Mouse (Mus musculus) gastrocnemius, postnatal 10 days (tissue): ENCODE results near the gene Haao. TPM values are rescaled to one million over a fixed set of nuclear protein-coding genes. Genes with fewer than 3 reads are reported as not detected.

ENCODE experiments used
- DNase-seq: peaks from one replicate; pipeline ENCODE4 v3.0.0; 2021; ENCODE audit warnings: mixed read lengths
- total RNA-seq, 2 experiments: library from RNA; stranded (reverse); gene quantifications; 2 replicates each; pipeline ENCODE4 v1.2.3; 2021

Gene Haao
- total RNA-seq, 2 experiments from 2014 or later = 0.16 TPM; not detected in 1

DNA sequence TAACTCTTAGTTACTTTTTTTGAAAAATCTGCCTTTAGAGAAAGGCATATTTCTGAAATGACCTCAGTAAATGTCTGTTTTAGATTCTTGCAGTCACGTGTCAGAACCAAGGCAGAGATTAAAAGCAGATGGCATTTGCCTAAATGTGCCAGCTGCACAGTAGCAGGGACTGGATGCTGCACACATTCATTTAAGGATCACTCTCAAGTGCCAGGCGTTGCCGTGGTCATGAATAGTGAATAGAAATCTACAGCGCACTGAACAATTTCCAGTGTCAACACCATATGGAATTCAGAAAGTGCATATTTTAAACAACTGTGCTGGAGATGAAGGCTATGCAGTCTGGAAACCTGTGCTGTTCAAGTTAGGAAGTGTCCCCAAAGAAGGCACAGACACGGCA, 65.0 kb downstream of the Haao start:
- DNase-seq = no peak

Other genes with a start within 250 kb of the Haao start
- under 1 TPM in 1 of 2 experiments, not detected in 1; 0.16 TPM for gene Kcng3, start 216.1 kb downstream of the Haao start, total RNA-seq
- gene Mta3, start 141.8 kb downstream of the Haao start, total RNA-seq = 10 to 100 TPM; 13.5 to 17.0 TPM